Mouse (Mus musculus) adrenal gland, adult 8-10 months (tissue): ENCODE measurements around the gene Dnajc16. TPM values are rescaled to one million over a fixed set of nuclear protein-coding genes. Genes with fewer than 3 reads are reported as not detected.

Experiments
- DNase-seq: peaks from one replicate; pipeline ENCODE4 v3.0.0; 2022
- total RNA-seq, 4 experiments: library from RNA; stranded (reverse); gene quantifications; 2 replicates each; pipeline ENCODE4 v1.2.4; 2022

Gene Dnajc16
- total RNA-seq: 10 to 100 TPM; 28.1 to 36.3 (median 32.7) TPM

DNA sequence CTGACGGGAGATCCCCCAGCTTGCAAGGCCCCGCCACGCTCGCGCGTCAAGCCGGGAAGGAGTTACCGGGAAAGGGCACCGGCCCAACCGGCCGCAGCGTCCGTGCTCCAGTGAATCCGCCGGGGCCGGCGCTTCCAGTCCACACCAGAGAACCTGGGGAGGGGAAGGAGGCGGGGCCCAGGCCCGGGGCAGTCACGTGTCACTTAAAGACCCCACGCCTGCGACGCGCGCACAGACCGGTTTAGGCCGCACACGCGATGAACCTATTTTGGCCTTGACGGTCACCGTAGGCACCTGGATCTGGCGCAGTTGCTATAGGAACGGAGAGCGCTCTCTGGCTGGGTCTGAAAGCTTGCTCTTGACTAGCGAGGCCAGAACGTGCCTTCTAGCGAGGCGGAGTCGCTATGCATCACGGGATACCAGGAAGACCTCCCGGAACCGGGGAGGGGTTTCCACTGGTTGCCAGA is at the start of gene Dnajc16:
Gene Dnajc16 (minus strand): TSS at position 408 of the 467 bp plus-strand sequence.
- DNase-seq: peak; percentile 98

- no peak for DNase-seq
These were observed 43.9 kb upstream of the Dnajc16 start for GRCm38 (mm10) chr4:141834536-141835095.

DNA sequence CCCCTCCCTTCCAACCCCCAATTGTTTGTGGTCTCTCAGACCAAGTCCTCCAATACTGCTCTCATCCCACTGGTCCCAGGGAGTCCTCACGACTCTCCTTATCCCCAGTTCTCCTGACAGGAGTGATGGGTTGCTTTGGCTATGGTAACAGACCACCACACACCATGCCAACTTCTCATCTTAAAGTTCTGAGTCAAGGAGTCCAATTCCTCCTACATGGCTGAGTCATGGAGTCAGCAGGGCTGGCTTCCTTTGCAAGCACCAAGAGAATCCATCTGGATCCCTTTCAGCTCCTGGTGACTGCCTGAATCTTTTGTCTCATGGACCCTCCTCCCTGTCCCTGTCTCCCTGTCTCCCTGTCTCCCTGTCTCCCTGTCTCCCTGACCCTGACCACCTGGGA is 43.2 kb upstream of the Dnajc16 start:
- no peak for DNase-seq

- no peak for DNase-seq
These were observed 40.6 kb upstream of the Dnajc16 start for GRCm38 (mm10) chr4:141831361-141831760.

- DNase-seq: no peak
These were observed 39.6 kb upstream of the Dnajc16 start for GRCm38 (mm10) chr4:141830381-141830780.

DNA sequence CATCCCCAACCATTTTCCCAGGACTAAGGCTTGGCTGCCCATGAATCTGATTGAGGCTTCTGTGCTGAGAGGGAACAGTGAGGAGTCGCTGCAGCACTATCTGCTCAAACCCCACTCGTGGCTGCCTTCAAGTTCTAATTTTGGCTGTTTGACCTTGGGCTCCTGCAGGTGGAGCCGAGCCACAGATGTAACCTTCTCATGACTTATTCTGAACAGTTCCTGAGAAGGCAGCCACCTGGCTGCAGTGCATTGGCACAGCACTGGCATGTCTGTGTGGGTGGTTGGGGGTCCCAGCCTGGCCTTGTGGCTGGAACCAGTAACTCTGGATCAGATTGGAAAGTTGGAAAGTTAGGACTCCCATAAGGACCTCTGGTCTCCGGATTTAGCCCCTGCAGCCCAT is 37.4 kb upstream of the Dnajc16 start:
- DNase-seq: no peak

GRCm38 (mm10) chr4:141827401-141827800 is 36.7 kb upstream of the Dnajc16 start:
- no peak for DNase-seq

DNA sequence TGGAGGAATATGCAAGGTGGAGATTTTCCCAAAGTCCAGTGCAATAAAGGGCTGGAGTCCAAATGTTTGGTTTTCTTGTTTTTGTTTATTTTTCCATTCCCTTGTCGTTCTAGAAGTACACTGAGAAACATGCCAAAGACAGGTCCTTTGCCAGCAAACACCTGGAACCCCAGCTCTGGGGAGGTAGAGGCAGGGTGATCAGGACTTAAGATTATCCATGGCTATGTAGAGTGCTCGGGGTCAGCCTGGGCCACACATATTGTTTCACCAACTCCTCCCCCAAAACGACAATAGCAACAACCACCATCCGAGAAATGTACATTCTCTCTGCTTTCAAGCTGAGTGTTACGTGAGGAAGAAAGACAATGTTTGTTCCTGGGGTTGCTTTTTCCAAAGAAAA is 35.3 kb upstream of the Dnajc16 start, which contains the start of gene Cela2a:
Gene Cela2a (minus strand): TSS at position 101 of the 400 bp plus-strand sequence.
- no peak for DNase-seq

DNA sequence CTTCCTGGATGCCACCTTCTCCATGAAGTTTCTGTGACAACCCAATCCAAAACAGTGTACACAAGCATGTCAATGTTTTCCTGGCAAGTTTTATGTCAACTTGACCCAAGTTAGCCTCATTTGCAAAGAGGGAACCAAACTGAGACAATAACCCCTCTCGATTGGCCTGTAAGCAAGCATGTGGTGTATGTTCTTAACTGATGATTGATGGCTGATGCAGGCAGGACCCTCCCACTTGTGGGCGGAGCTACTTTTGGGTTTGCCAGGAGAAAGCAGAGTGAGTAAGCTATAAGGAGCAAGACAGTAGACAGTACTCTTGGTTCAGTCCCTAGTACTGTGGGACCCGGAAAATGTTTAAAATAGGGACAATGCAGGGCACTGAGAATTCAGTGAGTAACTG is 32.2 kb upstream of the Dnajc16 start:
- no peak for DNase-seq

DNA sequence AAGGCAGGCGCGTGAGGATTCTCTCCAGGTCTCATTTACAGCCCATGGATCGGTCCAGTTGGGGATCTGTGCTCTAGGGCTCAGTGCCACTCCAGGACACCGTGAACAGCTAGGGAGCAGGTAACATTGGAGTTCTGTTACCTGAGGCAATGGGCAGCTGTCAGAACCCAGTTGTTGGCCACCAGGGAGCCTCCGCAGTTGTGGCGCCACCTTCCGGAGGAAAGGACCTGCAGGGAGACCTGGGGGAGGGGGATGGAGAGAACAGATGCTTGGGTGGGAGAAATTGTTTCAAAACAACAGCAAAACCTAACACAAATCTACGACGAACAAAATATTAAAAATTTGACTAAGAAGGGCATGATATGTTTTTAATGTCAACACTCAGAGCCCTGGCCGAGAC is 31.4 kb upstream of the Dnajc16 start:
- DNase-seq: no peak

DNA sequence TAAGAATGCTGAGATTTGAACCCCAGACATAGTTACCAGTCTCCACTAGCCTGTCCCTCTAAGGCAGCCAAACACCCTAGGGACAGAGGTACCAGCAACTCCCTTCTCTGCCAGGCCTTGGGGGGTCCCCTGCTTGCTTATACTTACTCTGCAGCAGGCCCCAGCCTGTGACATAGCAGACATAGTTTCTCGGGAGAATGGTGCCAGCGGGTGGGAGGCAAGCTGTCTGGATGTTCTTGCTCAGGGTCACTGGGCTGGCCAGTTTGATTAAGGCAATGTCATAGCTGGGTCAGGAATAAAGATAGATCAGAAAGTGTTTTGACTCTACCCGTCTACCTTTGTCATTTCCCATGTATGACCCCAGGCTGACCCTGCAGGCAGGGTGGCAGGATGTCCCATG is 30.4 kb upstream of the Dnajc16 start:
- no peak for DNase-seq

GRCm38 (mm10) chr4:141819316-141819715 is 28.6 kb upstream of the Dnajc16 start:
- DNase-seq: no peak

- no peak for DNase-seq
These were observed 28.1 kb upstream of the Dnajc16 start for GRCm38 (mm10) chr4:141818861-141819260.

DNA sequence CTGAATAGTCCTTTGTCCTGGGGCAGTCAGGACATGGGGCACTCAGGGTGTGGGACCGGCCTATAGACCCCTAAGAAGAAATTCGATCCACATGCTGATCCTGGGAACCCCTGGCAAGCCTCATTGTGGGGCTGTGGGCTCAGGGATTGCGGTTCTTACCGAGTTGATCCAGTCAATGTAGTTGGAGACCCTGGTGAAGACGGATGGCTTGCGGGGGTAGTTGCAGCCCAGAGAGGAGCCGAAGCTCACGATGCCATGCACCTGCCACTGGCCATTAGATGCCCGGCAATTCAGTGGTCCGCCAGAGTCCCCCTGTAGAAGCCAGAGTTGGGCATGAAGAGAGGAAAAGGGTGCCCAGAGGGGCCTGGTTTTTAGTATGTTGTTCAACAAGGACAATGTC is 27.0 kb upstream of the Dnajc16 start:
- no peak for DNase-seq

- no peak for DNase-seq
These were observed 26.3 kb upstream of the Dnajc16 start for GRCm38 (mm10) chr4:141816776-141817655.

GRCm38 (mm10) chr4:141816267-141816666 is 25.5 kb upstream of the Dnajc16 start:
- DNase-seq: no peak

GRCm38 (mm10) chr4:141811375-141811774 is 20.6 kb upstream of the Dnajc16 start:
- DNase-seq: no peak

GRCm38 (mm10) chr4:141810975-141811374 is 20.2 kb upstream of the Dnajc16 start:
- no peak for DNase-seq

DNA sequence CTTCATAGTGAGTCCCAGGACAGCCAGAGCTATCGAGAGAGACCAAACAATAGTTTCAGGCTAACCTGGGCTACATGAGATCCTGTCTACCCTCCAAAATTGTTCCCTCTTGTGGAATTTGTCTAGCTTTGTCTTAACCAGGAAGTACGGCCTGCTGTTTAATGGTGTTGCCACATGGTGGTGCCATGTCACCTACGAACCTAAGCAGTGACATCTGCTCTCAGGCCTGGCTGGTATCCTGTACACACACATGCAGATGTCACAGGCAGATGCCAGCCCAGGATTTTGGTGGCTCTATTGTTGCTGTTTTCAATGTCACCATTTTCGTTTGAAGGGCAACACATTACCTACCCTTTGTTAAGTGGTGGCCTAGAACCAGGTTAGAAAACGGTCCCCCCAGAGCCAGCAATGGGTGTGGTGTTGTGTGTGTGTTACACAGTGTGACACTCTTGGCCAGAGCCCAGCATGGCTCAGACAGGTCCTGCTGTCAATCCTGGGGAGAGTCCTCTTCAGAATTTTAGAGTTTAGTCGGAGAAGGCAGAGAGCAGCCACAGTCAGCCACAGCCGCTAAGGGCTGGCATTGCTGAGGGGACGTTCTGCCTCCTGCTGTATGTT is 19.2 kb upstream of the Dnajc16 start:
- DNase-seq: no peak

GRCm38 (mm10) chr4:141805886-141806285 is 15.2 kb upstream of the Dnajc16 start:
- no peak for DNase-seq

DNA sequence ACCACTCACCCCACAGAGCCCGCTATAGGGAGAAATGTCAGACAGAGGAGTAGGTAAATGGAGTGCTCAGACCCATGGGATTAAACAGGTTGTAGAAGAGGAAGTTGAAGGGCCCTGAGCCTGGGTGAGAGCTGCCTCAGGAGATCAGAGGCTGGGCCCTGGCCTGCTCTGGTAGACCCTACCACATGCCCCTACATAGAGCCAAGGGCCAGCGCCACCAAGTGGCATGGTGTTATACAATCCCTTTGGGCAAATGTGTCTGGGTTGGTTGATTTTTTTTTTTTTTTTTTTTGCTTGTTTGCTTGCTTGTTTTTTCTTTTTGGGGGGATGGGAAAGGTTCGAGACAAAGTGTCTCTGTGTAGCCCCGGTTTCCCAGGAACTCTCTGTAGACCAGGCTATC is 13.4 kb upstream of the Dnajc16 start:
- DNase-seq: no peak

DNA sequence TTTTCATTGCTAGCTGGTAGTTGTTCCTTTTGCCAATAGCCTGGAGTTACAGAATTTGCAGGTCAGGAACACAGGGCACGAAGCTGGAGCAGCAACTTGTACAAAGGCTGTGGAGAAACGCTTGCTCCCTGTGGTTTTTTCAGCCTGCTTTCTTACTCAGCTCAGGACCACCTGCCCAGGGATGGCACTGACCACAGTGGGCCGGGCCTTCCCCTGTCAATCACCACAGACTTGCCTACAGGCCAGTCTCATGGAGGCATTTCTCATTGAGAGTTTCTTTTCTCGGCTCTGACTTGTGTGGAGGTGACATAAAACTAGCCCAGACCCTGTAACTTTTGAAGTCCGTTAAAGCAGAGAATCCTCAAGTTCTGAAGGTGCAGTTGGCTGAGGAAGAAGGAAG is 6.8 kb upstream of the Dnajc16 start:
- DNase-seq: no peak

GRCm38 (mm10) chr4:141796954-141797353 is 6.2 kb upstream of the Dnajc16 start:
- no peak for DNase-seq
